Mouse (Mus musculus): ENCODE measurements around the gene Med29. TPM values are rescaled to one million over a fixed set of nuclear protein-coding genes. Genes with fewer than 3 reads are reported as not detected.

Med29 gene
- total and polyA plus RNA-seq, 3 experiments: 31.1 to 39.6 TPM; not detected in 1

GRCm38 (mm10) chr7:28344637-28345036 lies 47.9 kb downstream of the Med29 start (continued):
- TF ChIP-seq ZNF384 (IDR thresholded peaks at IDR 0.05; ENCODE audit: low read depth, low read length) (no peak), NRF1 (IDR thresholded peaks at IDR 0.05; ENCODE audit: insufficient read depth, low read depth, low read length, poor library complexity, severe bottlenecking) (no peak), SMC3 (IDR thresholded peaks at IDR 0.05; ENCODE audit: low read depth, low read length) (peak; percentile 66), JUND (IDR thresholded peaks at IDR 0.05; ENCODE audit: low read depth, low read length) (no peak)

GRCm38 (mm10) chr7:28341381-28341780 lies 51.1 kb downstream of the Med29 start:
- Histone ChIP-seq H3K79me2 (ENCODE audit: control insufficient read depth, insufficient read depth, low read length, poor library complexity) (peaks cover 21% of the 10 kb centered on the region), H3K9me3 (replicated peaks; ENCODE audit: insufficient read depth, low read length) (no peaks in the 10 kb centered on the region), H3K4me3 (ENCODE audit: control insufficient read depth in 1 of 2, insufficient read depth in 1 of 2, low read depth in 2 of 2, low read length in 2 of 2) (no peak overlapping the region), H3K27ac (ENCODE audit: control insufficient read depth, low read depth, low read length) (no peak overlapping the region), H3K4me1 (ENCODE audit: control insufficient read depth in 1 of 2, insufficient read depth in 2 of 2, low read length in 2 of 2) (peaks cover 0 to 9% of the 10 kb centered on the region in 2 experiments; a peak in 1 of 4 replicates), H3K9ac (ENCODE audit: control insufficient read depth, low read depth, low read length, poor library complexity, severe bottlenecking) (no peak overlapping the region), H3K27me3 (ENCODE audit: control insufficient read depth in 1 of 2, insufficient read depth in 2 of 2, low read length in 2 of 2) (no peaks in the 10 kb centered on the region), H3K36me3 (ENCODE audit: control insufficient read depth in 1 of 2, insufficient read depth in 2 of 2, low read length in 2 of 2) (peaks cover 0 to 12% of the 10 kb centered on the region in 2 experiments; a peak in 2 of 4 replicates)
- TF ChIP-seq USF1 (IDR thresholded peaks at IDR 0.05; ENCODE audit: low read depth, low read length) (no peak), ZMIZ1 (IDR thresholded peaks at IDR 0.05; ENCODE audit: low read depth, low read length) (no peak), MAZ (IDR thresholded peaks at IDR 0.05; ENCODE audit: low read depth, low read length) (no peak), CHD2 (IDR thresholded peaks at IDR 0.05; ENCODE audit: low read length) (no peak), POLR2AphosphoS2 (IDR thresholded peaks at IDR 0.05; ENCODE audit: low read length) (no peak), POLR2AphosphoS5 (IDR thresholded peaks at IDR 0.05; ENCODE audit: borderline replicate concordance, low read depth, low read length) (no peak), ETS1 (IDR thresholded peaks at IDR 0.05; ENCODE audit: low read depth, low read length) (no peak), TAL1 (IDR thresholded peaks at IDR 0.05; ENCODE audit: low read length) (no peak), CHD1 (IDR thresholded peaks at IDR 0.05; ENCODE audit: low read depth, low read length) (no peak), GABPA (IDR thresholded peaks at IDR 0.05; ENCODE audit: low read depth, low read length) (no peak), GATA1 (IDR thresholded peaks at IDR 0.05; ENCODE audit: low read depth, low read length) (no peak), MAX (IDR thresholded peaks at IDR 0.05; ENCODE audit: low read length) (no peak), TBP (IDR thresholded peaks at IDR 0.05; ENCODE audit: low read depth, low read length) (no peak), SIN3A (IDR thresholded peaks at IDR 0.05; ENCODE audit: low read length) (no peak)
- no peak for DNase-seq (ENCODE audit: low read depth, low spot score)

GRCm38 (mm10) chr7:28339213-28339917 lies 53.1 kb downstream of the Med29 start:
- peak; percentile 87 for DNase-seq (ENCODE audit: low read depth, low spot score)
- peak overlapping the region; percentile 72 for H3K27ac ChIP-seq (ENCODE audit: control insufficient read depth, low read depth, low read length)
- H3K9me3 ChIP-seq (replicated peaks; ENCODE audit: insufficient read depth, low read length): no peaks in the 10 kb centered on the region
- H3K9ac ChIP-seq (ENCODE audit: control insufficient read depth, low read depth, low read length, poor library complexity, severe bottlenecking): peak overlapping the region; percentile 52
- H3K79me2 ChIP-seq (ENCODE audit: control insufficient read depth, insufficient read depth, low read length, poor library complexity): peaks cover 40% of the 10 kb centered on the region
- peaks cover 0 to 6% of the 10 kb centered on the region in 2 experiments; a peak in 1 of 4 replicates for H3K4me1 ChIP-seq (ENCODE audit: control insufficient read depth in 1 of 2, insufficient read depth in 2 of 2, low read length in 2 of 2)
- H3K4me3 ChIP-seq (ENCODE audit: control insufficient read depth in 1 of 2, insufficient read depth in 1 of 2, low read depth in 2 of 2, low read length in 2 of 2): peak overlapping the region; percentile 46 to 48
- peaks cover 0 to 13% of the 10 kb centered on the region in 2 experiments; a peak in 2 of 4 replicates for H3K36me3 ChIP-seq (ENCODE audit: control insufficient read depth in 1 of 2, insufficient read depth in 2 of 2, low read length in 2 of 2)
- H3K27me3 ChIP-seq (ENCODE audit: control insufficient read depth in 1 of 2, insufficient read depth in 2 of 2, low read length in 2 of 2): no peaks in the 10 kb centered on the region
- TF ChIP-seq MAFK (IDR thresholded peaks at IDR 0.05; ENCODE audit: borderline replicate concordance, low read depth, low read length): no peak
- TF ChIP-seq MEF2A (IDR thresholded peaks at IDR 0.05; ENCODE audit: extremely low read depth, insufficient replicate concordance, low read depth, low read length, poor library complexity, severe bottlenecking): no peak
- TF ChIP-seq POLR2AphosphoS5 (IDR thresholded peaks at IDR 0.05; ENCODE audit: borderline replicate concordance, low read depth, low read length): no peak
- TF ChIP-seq POLR2A (IDR thresholded peaks at IDR 0.05; ENCODE audit: control insufficient read depth in 1 of 2, insufficient read depth in 1 of 2, low read depth in 1 of 2, low read length in 2 of 2, poor library complexity in 1 of 2): no peak
- no peak for TF ChIP-seq USF2 (IDR thresholded peaks at IDR 0.05; ENCODE audit: borderline replicate concordance in 1 of 2, insufficient read depth in 1 of 2, low read depth in 1 of 2, low read length in 2 of 2)
- no peak for TF ChIP-seq RCOR1 (IDR thresholded peaks at IDR 0.05; ENCODE audit: low read depth, low read length)
- no peak for TF ChIP-seq BHLHE40 (IDR thresholded peaks at IDR 0.05; ENCODE audit: borderline replicate concordance, low read depth, low read length)
- no peak for TF ChIP-seq TCF12 (IDR thresholded peaks at IDR 0.05; ENCODE audit: low read depth, low read length)
- no peak for TF ChIP-seq MYB (IDR thresholded peaks at IDR 0.05; ENCODE audit: low read depth, low read length)
- no peak for TF ChIP-seq EP300 (IDR thresholded peaks at IDR 0.05; ENCODE audit: low read depth in 1 of 2, low read length in 2 of 2)
- TF ChIP-seq JUND (IDR thresholded peaks at IDR 0.05; ENCODE audit: low read depth, low read length): no peak
- TF ChIP-seq ELF1 (IDR thresholded peaks at IDR 0.05; ENCODE audit: low read depth, low read length): peak; percentile 39; the same call in 1 of the 2 replicates
- no peak for TF ChIP-seq GABPA (IDR thresholded peaks at IDR 0.05; ENCODE audit: low read depth, low read length)
